Mouse (Mus musculus): ENCODE measurements around the gene Prr36. TPM values are rescaled to one million over a fixed set of nuclear protein-coding genes. Genes with fewer than 3 reads are reported as not detected.

Prr36 gene
- polyA plus RNA-seq, 1 experiment = 0.83 TPM

GRCm38 (mm10) chr8:4212809-4213209, 4.5 kb downstream of the Prr36 start:
- no peaks in the 10 kb centered on the region for H3K36me3 ChIP-seq (ENCODE audit: control insufficient read depth, insufficient read depth, low read length)
- TF ChIP-seq CTCF (IDR thresholded peaks at IDR 0.05; ENCODE audit: control insufficient read depth, insufficient read depth, insufficient replicate concordance, low read depth, low read length) = no peak
- no peak for TF ChIP-seq POLR2A (IDR thresholded peaks at IDR 0.05; ENCODE audit: control insufficient read depth, low read depth, low read length)
- 0 out of 2 replicates have a peak, but pooled peaks cover 2% of the 10 kb centered on the region for H3K27me3 ChIP-seq (ENCODE audit: control insufficient read depth, insufficient read depth, low read length)
- peaks cover 37% of the 10 kb centered on the region for H3K4me1 ChIP-seq (ENCODE audit: control insufficient read depth, insufficient read depth, low read length)
- H3K27ac ChIP-seq (ENCODE audit: control insufficient read depth, insufficient read depth, low read depth, low read length) = no peak overlapping the region
- peak overlapping the region; percentile 20; the same call in 1 of the 2 replicates for H3K4me3 ChIP-seq (ENCODE audit: control insufficient read depth, low read depth, low read length)

- no peak for TF ChIP-seq POLR2A (IDR thresholded peaks at IDR 0.05; ENCODE audit: control insufficient read depth, low read depth, low read length)
- no peak for TF ChIP-seq CTCF (IDR thresholded peaks at IDR 0.05; ENCODE audit: control insufficient read depth, insufficient read depth, insufficient replicate concordance, low read depth, low read length)
These were observed 6.2 kb downstream of the Prr36 start for GRCm38 (mm10) chr8:4211097-4211496.

GRCm38 (mm10) chr8:4207016-4207350, 10.3 kb downstream of the Prr36 start:
- H3K27me3 ChIP-seq (ENCODE audit: control insufficient read depth, insufficient read depth, low read length) = no peaks in the 10 kb centered on the region
- no peak overlapping the region for H3K27ac ChIP-seq (ENCODE audit: control insufficient read depth, insufficient read depth, low read depth, low read length)
- H3K36me3 ChIP-seq (ENCODE audit: control insufficient read depth, insufficient read depth, low read length) = no peaks in the 10 kb centered on the region
- TF ChIP-seq POLR2A (IDR thresholded peaks at IDR 0.05; ENCODE audit: control insufficient read depth, low read depth, low read length) = no peak
- no peak for TF ChIP-seq CTCF (IDR thresholded peaks at IDR 0.05; ENCODE audit: control insufficient read depth, insufficient read depth, insufficient replicate concordance, low read depth, low read length)
- H3K4me1 ChIP-seq (ENCODE audit: control insufficient read depth, insufficient read depth, low read length) = peaks cover 21% of the 10 kb centered on the region
- H3K4me3 ChIP-seq (ENCODE audit: control insufficient read depth, low read depth, low read length) = peak overlapping the region; percentile 73

More at GRCm38 (mm10) chr8:4211097-4211496, 6.2 kb downstream of the Prr36 start:
- Histone ChIP-seq H3K27me3 (ENCODE audit: control insufficient read depth, insufficient read depth, low read length) (no peaks in the 10 kb centered on the region), H3K4me3 (ENCODE audit: control insufficient read depth, low read depth, low read length) (no peak overlapping the region), H3K27ac (ENCODE audit: control insufficient read depth, insufficient read depth, low read depth, low read length) (no peak overlapping the region), H3K36me3 (ENCODE audit: control insufficient read depth, insufficient read depth, low read length) (no peaks in the 10 kb centered on the region), H3K4me1 (ENCODE audit: control insufficient read depth, insufficient read depth, low read length) (peaks cover 31% of the 10 kb centered on the region)

- Histone ChIP-seq H3K27me3 (ENCODE audit: control insufficient read depth, insufficient read depth, low read length) (no peaks in the 10 kb centered on the region), H3K4me1 (ENCODE audit: control insufficient read depth, insufficient read depth, low read length) (peaks cover 21% of the 10 kb centered on the region), H3K27ac (ENCODE audit: control insufficient read depth, insufficient read depth, low read depth, low read length) (no peak overlapping the region), H3K36me3 (ENCODE audit: control insufficient read depth, insufficient read depth, low read length) (no peaks in the 10 kb centered on the region), H3K4me3 (ENCODE audit: control insufficient read depth, low read depth, low read length) (peak overlapping the region; percentile 73)
- TF ChIP-seq POLR2A (IDR thresholded peaks at IDR 0.05; ENCODE audit: control insufficient read depth, low read depth, low read length) = no peak
- no peak for TF ChIP-seq CTCF (IDR thresholded peaks at IDR 0.05; ENCODE audit: control insufficient read depth, insufficient read depth, insufficient replicate concordance, low read depth, low read length)
These were observed 10.9 kb downstream of the Prr36 start for GRCm38 (mm10) chr8:4206182-4207015.

- H3K4me3 ChIP-seq (ENCODE audit: control insufficient read depth, low read depth, low read length) = peak overlapping the region; percentile 73
- TF ChIP-seq POLR2A (IDR thresholded peaks at IDR 0.05; ENCODE audit: control insufficient read depth, low read depth, low read length) = no peak
- TF ChIP-seq CTCF (IDR thresholded peaks at IDR 0.05; ENCODE audit: control insufficient read depth, insufficient read depth, insufficient replicate concordance, low read depth, low read length) = 0 out of 2 replicates have a peak, but pooled peaks have one; percentile 12
- H3K36me3 ChIP-seq (ENCODE audit: control insufficient read depth, insufficient read depth, low read length) = no peaks in the 10 kb centered on the region
- H3K4me1 ChIP-seq (ENCODE audit: control insufficient read depth, insufficient read depth, low read length) = peaks cover 21% of the 10 kb centered on the region
- H3K27me3 ChIP-seq (ENCODE audit: control insufficient read depth, insufficient read depth, low read length) = no peaks in the 10 kb centered on the region
- no peak overlapping the region for H3K27ac ChIP-seq (ENCODE audit: control insufficient read depth, insufficient read depth, low read depth, low read length)
These were observed 11.8 kb downstream of the Prr36 start for GRCm38 (mm10) chr8:4205246-4206123.

- Histone ChIP-seq H3K27me3 (ENCODE audit: control insufficient read depth, insufficient read depth, low read length) (no peaks in the 10 kb centered on the region), H3K4me3 (ENCODE audit: control insufficient read depth, low read depth, low read length) (no peak overlapping the region), H3K4me1 (ENCODE audit: control insufficient read depth, insufficient read depth, low read length) (peaks cover 15% of the 10 kb centered on the region), H3K27ac (ENCODE audit: control insufficient read depth, insufficient read depth, low read depth, low read length) (no peak overlapping the region), H3K36me3 (ENCODE audit: control insufficient read depth, insufficient read depth, low read length) (no peaks in the 10 kb centered on the region)
- no peak for TF ChIP-seq POLR2A (IDR thresholded peaks at IDR 0.05; ENCODE audit: control insufficient read depth, low read depth, low read length)
These were observed 15.9 kb downstream of the Prr36 start for GRCm38 (mm10) chr8:4201321-4201720.

GRCm38 (mm10) chr8:4193588-4193894, 23.7 kb downstream of the Prr36 start:
- H3K27ac ChIP-seq (ENCODE audit: control insufficient read depth, insufficient read depth, low read depth, low read length) = no peak overlapping the region
- TF ChIP-seq CTCF (IDR thresholded peaks at IDR 0.05; ENCODE audit: control insufficient read depth, insufficient read depth, insufficient replicate concordance, low read depth, low read length) (no peak), POLR2A (IDR thresholded peaks at IDR 0.05; ENCODE audit: control insufficient read depth, low read depth, low read length) (no peak)
- no peak overlapping the region for H3K4me3 ChIP-seq (ENCODE audit: control insufficient read depth, low read depth, low read length)
- H3K4me1 ChIP-seq (ENCODE audit: control insufficient read depth, insufficient read depth, low read length) = peaks cover 6% of the 10 kb centered on the region
- no peaks in the 10 kb centered on the region for H3K27me3 ChIP-seq (ENCODE audit: control insufficient read depth, insufficient read depth, low read length)
- H3K36me3 ChIP-seq (ENCODE audit: control insufficient read depth, insufficient read depth, low read length) = no peaks in the 10 kb centered on the region; the same call in 1 of the 2 replicates

Data from testis, adult 2 months (tissue).